Mouse (Mus musculus): Measurements from ENCODE around the gene Acsl1.
A peak's percentile ranks its signal among the peaks of the same experiment; 100 is the strongest.
"Not testable (repeated sequence)": the region's sequence is repeated elsewhere in the genome, so short reads cannot be mapped to it uniquely, and the experiment has no call there.

The Acsl1 gene

GRCm38 (mm10) chr8:46551615-46552440 lies 81.0 kb downstream of the Acsl1 start, which contains the start of gene Cenpu:
Gene Cenpu, plus strand, starts transcription at chr8:46552028.
- peak; percentile 95 for DNase-seq (ENCODE audit: extremely low read depth, low read depth, low spot score)

DNA sequence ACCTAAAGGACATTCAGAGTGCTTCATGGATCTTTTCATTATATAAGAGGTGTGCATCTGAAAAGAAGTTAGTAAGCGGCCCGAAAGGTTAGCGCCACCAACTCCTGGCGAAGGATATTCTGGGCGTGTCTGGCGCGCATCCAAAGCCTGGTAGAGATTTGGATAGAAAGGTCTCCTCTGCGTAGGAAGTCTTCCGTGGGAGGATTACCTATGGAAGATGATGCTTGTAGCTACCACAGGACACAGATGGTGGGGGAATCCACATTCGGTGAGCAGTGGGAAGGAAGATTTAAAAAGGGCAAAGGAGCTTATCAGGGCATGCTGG lies 81.6 kb downstream of the Acsl1 start:
- no peak for DNase-seq (ENCODE audit: extremely low read depth, low read depth, low spot score)

GRCm38 (mm10) chr8:46559428-46559827 lies 88.6 kb downstream of the Acsl1 start:
- DNase-seq (ENCODE audit: extremely low read depth, low read depth, low spot score), result no peak

- no peak for DNase-seq (ENCODE audit: extremely low read depth, low read depth, low spot score)
Measured at GRCm38 (mm10) chr8:46562333-46562732, 91.5 kb downstream of the Acsl1 start.

GRCm38 (mm10) chr8:46566914-46567529 lies 96.2 kb downstream of the Acsl1 start:
- DNase-seq (ENCODE audit: extremely low read depth, low read depth, low spot score), result no peak

DNA sequence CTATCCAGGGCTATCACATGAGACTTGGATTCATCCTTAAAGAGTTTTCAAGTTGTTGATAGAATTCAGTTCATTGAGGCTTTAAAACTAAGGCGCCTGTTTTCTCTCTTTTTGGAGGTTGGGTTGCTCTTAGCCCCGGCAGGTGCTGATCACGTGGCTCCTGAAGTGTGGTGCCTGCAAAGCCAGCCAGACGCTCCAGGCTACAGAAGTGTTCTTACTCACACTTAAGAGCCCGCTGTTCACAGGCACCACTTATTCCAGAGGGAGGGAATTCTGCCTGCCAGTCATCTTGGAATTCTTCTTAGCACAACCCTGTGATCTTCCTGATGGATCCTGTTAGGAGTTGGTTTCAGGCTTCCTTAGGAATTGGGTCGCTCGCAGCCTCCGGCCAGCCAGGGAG lies 97.1 kb downstream of the Acsl1 start:
- no peak for DNase-seq (ENCODE audit: extremely low read depth, low read depth, low spot score)

- DNase-seq (ENCODE audit: extremely low read depth, low read depth, low spot score), result no peak
Measured at GRCm38 (mm10) chr8:46568942-46569341, 98.1 kb downstream of the Acsl1 start.

- no peak for DNase-seq (ENCODE audit: extremely low read depth, low read depth, low spot score)
Measured at GRCm38 (mm10) chr8:46569659-46570441, 99.0 kb downstream of the Acsl1 start.

- no peak for DNase-seq (ENCODE audit: extremely low read depth, low read depth, low spot score)
Measured at GRCm38 (mm10) chr8:46570673-46571072, 99.8 kb downstream of the Acsl1 start.

GRCm38 (mm10) chr8:46573446-46573845 lies 102.6 kb downstream of the Acsl1 start:
- DNase-seq (ENCODE audit: extremely low read depth, low read depth, low spot score), result no peak

DNA sequence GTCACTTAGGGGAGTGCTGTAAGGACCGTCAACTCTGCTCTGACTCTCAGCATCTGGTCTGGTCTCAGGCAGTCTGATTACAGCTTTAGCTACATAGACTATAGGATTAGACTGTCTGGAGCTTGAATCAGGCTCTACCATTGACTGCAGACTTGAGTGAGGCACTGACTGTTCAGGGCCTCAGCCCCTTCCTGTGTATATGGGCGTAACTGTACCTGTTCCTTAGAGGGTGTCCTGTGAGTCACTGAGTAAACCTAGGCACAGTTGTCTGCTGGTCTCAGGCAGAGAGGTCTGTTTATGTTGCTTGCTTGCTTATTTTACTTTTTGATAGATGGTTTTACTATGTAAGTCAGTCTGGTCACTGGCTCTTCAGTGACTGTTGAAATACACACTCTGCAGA lies 103.1 kb downstream of the Acsl1 start:
- no peak for DNase-seq (ENCODE audit: extremely low read depth, low read depth, low spot score)

DNA sequence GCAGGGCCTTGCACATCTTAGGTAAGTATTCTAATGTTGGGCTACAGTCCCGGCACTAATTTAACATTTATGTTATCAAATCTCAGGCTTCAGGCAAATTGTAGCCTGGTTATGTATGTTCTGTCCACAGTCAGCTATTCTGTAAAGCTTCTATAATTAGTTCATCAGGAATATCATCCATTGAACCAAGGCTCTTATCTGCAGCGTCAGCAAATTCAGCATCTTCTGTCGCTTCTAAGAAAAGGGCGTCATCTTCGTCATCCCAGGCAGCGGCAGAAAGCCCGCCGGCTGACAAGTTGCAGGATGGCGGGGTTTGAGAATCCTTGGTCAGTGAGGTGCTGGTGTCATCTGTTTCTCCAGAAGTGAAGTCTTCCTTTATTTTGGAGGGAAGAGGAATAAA lies 108.0 kb downstream of the Acsl1 start:
- no peak for DNase-seq (ENCODE audit: extremely low read depth, low read depth, low spot score)

- DNase-seq (ENCODE audit: extremely low read depth, low read depth, low spot score), result not testable (repeated sequence)
Measured at GRCm38 (mm10) chr8:46584328-46584727, 113.5 kb downstream of the Acsl1 start.

DNA sequence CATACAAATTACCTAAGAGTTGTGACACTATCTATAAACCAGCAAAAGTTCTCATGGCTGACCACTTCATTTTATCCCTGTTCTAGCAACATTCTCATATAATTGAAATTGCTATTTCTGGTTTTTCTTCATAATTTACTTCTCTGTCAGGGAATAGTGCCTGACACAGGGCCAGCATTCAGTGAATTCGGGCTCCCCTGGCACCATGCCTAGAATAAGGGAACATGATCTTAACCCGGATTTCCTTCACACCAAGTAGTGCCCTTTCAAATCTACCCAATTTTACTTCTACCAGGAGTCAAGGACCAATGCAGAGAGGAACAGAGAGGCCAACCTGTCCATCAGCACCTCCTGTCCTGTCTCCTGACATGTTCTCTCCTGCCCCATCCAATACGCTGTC lies 114.7 kb downstream of the Acsl1 start:
- DNase-seq (ENCODE audit: extremely low read depth, low read depth, low spot score), result no peak
